Mouse (Mus musculus) C2C12 (cell line): ENCODE data around the gene Fbxw10.

ENCODE experiments used
- CEBPB ChIP-seq: IDR thresholded peaks from one replicate; pipeline ENCODE4 v1.6.1; 2011; ENCODE audit warnings: low read depth, mild to moderate bottlenecking, control low read depth, moderate library complexity
- CTCF ChIP-seq: IDR thresholded peaks from one replicate; pipeline ENCODE4 v1.5.1; 2011; ENCODE audit not compliant: control insufficient read depth, insufficient read depth, insufficient read length
- MAX ChIP-seq: IDR thresholded peaks from one replicate; pipeline ENCODE4 v1.6.1; 2011; ENCODE audit warnings: mild to moderate bottlenecking, control low read depth
- MYOD1 ChIP-seq: IDR thresholded peaks from one replicate; pipeline ENCODE4 v1.6.1; 2011; ENCODE audit warnings: low read depth; ENCODE audit not compliant: control insufficient read depth, insufficient read length
- USF1 ChIP-seq: IDR thresholded peaks from one replicate; pipeline ENCODE4 v1.6.1; 2011; ENCODE audit warnings: low read depth, mild to moderate bottlenecking, control low read depth, moderate library complexity

DNA sequence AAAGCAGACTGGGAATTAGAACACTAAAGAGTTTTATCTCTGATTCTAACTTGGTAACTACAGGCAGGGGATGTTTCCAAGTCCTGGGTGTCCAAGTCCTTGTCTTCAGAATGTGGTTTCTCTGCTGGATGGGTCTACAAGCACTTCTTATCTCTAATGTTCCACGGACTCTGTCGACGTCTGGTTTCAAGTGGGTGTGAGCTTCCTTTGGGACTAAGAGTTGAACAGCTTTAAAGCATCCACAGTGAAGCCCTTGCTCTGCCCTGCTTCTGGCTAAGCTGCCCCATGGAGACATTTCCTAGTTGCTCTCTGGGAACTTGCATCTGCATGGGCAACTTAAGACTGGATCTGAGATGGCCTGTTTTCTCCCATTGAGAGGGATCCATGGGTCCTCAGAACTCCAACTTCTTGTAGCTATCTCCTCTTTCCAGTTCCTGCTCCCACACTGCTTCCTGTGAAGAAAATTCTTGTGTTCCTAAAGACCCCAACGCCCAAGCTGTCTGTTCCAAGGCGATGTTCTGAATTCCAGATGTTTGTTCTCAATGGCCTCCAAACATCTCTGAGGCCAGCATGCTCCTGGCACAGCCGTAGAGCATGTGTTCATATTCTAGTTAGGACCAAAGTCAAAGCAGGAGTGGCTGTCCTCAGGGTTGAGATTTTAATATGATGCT is 77.4 kb downstream of the Fbxw10 start:
- TF ChIP-seq USF1 (no peak), CTCF (no peak), MYOD1 (no peak), CEBPB (no peak), MAX (no peak)
